Mouse (Mus musculus) heart, postnatal 0 days (tissue): ENCODE results near the gene Capn9. TPM values are rescaled to one million over a fixed set of nuclear protein-coding genes. Genes with fewer than 3 reads are reported as not detected.
A peak's percentile ranks its signal among the peaks of the same experiment; 100 is the strongest.

Experiments
- ATAC-seq: fragments of 200-750 bp; cut with Nextera tagmentation; 2 replicates; pipeline ENCODE4 v1.8.0; 2017; ENCODE audit warnings: low read depth, moderate number of reproducible peaks, moderate library complexity; ENCODE audit not compliant: insufficient read depth
- DNase-seq: peaks from one replicate; pipeline ENCODE4 v3.0.0-alpha.2; 2016; ENCODE audit warnings: low spot score
- H3K27ac ChIP-seq: fragments of 300-500 bp; sonication (generic); 2 replicates; pipeline ENCODE4 v1.5.1; 2014; ENCODE audit warnings: low read depth, mild to moderate bottlenecking
- H3K27me3 ChIP-seq: fragments of 300-500 bp; sonication (generic); 2 replicates; pipeline ENCODE4 v1.6.1; 2014; ENCODE audit warnings: low read length, mixed read lengths; ENCODE audit not compliant: control insufficient read depth, insufficient read depth
- H3K36me3 ChIP-seq: fragments of 300-500 bp; sonication (generic); replicated peaks from 2 replicates; pipeline ENCODE4 v1.6.1; 2014; ENCODE audit warnings: low read length, mixed read lengths; ENCODE audit not compliant: control insufficient read depth, insufficient read depth
- H3K4me1 ChIP-seq: fragments of 300-500 bp; sonication (generic); 2 replicates; pipeline ENCODE4 v1.6.1; 2014; ENCODE audit warnings: antibody characterized with exemption; ENCODE audit not compliant: control insufficient read depth, insufficient read depth
- H3K4me2 ChIP-seq: fragments of 300-500 bp; sonication (generic); 2 replicates; pipeline ENCODE4 v1.6.1; 2014; ENCODE audit warnings: low read depth, mild to moderate bottlenecking, low read length, moderate library complexity
- H3K4me3 ChIP-seq: fragments of 300-500 bp; sonication (generic); 2 replicates; pipeline ENCODE4 v1.5.1; 2014; ENCODE audit warnings: low read depth, low read length
- H3K9ac ChIP-seq: fragments of 300-500 bp; sonication (generic); replicated peaks from 2 replicates; pipeline ENCODE4 v1.6.1; 2014; ENCODE audit warnings: low read depth, low read length, mixed read lengths
- H3K9me3 ChIP-seq: fragments of 300-500 bp; sonication (generic); replicated peaks from 2 replicates; pipeline ENCODE4 v1.6.1; 2016; ENCODE audit warnings: low read length; ENCODE audit not compliant: control insufficient read depth
- CTCF ChIP-seq: IDR thresholded peaks from 2 replicates; pipeline ENCODE4 v1.5.1; 2016; ENCODE audit warnings: antibody characterized with exemption, control low read depth, low read depth
- EP300 ChIP-seq: IDR thresholded peaks from 2 replicates; pipeline ENCODE4 v1.6.1; 2016; ENCODE audit warnings: antibody characterized with exemption, low read depth
- WGBS: fragments of 180-500 bp; shearing (Covaris S2); extraction: QIAGEN DNeasy Blood & Tissue Kit; methylation state at CpG from one replicate; pipeline ENCODE4 v1.1.7; 2014; 5-methylcytosine and 5-hydroxymethylcytosine counted together
- polyA plus RNA-seq: library from polyadenylated mRNA; unstranded; fragments of >200 nt; fragmentation: Nextera tagmentation; extraction: Ambion mirVana; gene quantifications from 2 replicates; pipeline ENCODE4 v1.2.1, GENCODE M21; 2015
- total RNA-seq: library from RNA; depleted of rRNA; stranded (reverse); fragments of >200 nt; gene quantifications from 2 replicates; pipeline ENCODE4 v1.2.3, GENCODE M21; 2014; ENCODE audit warnings: low replicate concordance

The Capn9 gene
- total and polyA plus RNA-seq, 2 experiments from 2014 or later: 0.26 TPM; not detected in 1

DNA sequence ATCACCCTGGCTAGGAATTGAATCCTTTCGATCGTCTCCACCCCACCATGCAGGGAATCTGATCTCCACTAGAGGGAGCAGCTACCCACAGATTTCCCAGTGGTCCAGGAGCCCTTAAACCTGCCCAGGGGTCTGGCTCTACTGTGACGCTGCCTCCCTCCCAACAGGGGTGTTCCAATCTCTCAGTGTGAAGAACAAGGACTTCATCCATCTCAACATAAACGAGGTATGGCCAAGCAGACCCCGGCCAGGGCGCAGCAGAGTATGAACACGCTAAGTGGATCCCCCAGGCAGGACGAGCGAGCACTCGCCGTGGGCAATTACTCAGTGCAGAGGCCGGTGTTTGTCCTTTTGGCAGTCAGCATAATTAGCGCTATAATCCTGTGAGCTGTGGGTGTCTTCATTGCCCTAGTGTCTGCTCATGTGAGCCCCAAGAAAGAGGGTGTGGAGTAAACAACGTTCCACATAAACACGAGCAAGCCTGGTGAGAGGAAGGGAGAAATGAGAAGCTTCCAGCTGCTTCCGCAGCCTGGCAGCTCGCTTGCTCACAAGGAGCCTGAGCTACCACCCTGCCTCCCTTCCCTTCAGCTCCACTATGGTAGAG, 41.5 kb downstream of the Capn9 start:
- Histone ChIP-seq H3K4me1 (no peaks in the 10 kb centered on the region), H3K9ac (0 out of 2 replicates have a peak overlapping the region, but pooled peaks have one; percentile 27), H3K9me3 (no peaks in the 10 kb centered on the region), H3K27ac (no peak overlapping the region), H3K4me2 (peak overlapping the region; percentile 72), H3K36me3 (no peaks in the 10 kb centered on the region), H3K4me3 (peak overlapping the region; percentile 42), H3K27me3 (peaks cover 9% of the 10 kb centered on the region)
- WGBS: 14% methylated on average over 17 of the region's 17 CpGs
- TF ChIP-seq CTCF (peak; percentile 94), EP300 (no peak)
- peak; percentile 70 for DNase-seq
- ATAC-seq: peak; percentile 75

DNA sequence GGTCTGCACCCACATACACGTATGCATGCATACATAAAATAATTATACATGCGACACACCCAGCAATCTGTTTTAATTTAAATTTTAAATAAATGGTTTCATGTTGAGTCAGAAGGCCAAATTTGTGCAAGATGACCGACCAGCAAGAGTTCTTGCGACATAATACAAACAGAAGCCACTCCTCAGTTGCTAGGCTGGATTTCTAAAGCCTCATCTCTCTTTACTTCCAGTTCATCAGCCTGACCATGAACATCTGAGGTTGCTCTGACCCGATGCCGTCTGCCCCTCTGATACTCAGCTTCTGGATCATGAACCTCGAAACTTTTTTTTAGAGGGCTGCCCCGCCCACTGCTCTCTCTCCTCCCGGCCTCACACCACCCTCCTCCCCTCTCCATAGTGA, 42.3 kb downstream of the Capn9 start:
- DNase-seq (no peak), ATAC-seq (no peak)
- H3K27ac ChIP-seq: no peak overlapping the region
- no peak for TF ChIP-seq CTCF
- no peak overlapping the region for H3K4me3 ChIP-seq
- H3K9me3 ChIP-seq: no peaks in the 10 kb centered on the region
- H3K4me2 ChIP-seq: no peak overlapping the region
- H3K27me3 ChIP-seq: peaks cover 9% of the 10 kb centered on the region
- no peaks in the 10 kb centered on the region for H3K36me3 ChIP-seq
- 61% methylated on average over 9 of the region's 9 CpGs for WGBS
- no peaks in the 10 kb centered on the region for H3K4me1 ChIP-seq
- no peak overlapping the region for H3K9ac ChIP-seq

DNA sequence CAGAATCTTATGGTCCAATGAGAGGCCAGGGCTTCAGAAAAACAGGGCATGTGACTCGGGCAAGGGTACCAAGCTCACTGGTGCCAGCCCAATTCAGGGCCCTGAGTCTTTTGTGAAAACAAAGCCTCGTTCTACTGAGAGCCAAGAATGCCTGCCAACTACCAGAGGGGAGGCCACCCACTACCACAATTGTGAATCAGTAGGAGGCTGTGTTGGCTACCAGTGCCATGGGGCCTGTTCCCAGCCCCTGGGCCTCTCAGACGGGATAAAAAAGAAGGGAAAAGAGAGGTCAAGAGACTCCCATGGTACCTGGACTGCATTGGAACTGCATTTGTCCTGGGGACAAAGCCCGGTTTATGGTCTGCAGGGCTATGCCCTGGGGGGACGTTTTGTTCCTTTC, 45.3 kb downstream of the Capn9 start:
- Histone ChIP-seq H3K4me1 (no peaks in the 10 kb centered on the region), H3K4me2 (no peak overlapping the region), H3K9me3 (no peaks in the 10 kb centered on the region), H3K27me3 (peaks cover 7% of the 10 kb centered on the region), H3K4me3 (no peak overlapping the region), H3K36me3 (no peaks in the 10 kb centered on the region), H3K27ac (no peak overlapping the region), H3K9ac (no peak overlapping the region)
- WGBS: 75% methylated on average over 5 of the region's 5 CpGs
- ATAC-seq: no peak
- DNase-seq: no peak
- TF ChIP-seq EP300 (no peak), CTCF (no peak)

DNA sequence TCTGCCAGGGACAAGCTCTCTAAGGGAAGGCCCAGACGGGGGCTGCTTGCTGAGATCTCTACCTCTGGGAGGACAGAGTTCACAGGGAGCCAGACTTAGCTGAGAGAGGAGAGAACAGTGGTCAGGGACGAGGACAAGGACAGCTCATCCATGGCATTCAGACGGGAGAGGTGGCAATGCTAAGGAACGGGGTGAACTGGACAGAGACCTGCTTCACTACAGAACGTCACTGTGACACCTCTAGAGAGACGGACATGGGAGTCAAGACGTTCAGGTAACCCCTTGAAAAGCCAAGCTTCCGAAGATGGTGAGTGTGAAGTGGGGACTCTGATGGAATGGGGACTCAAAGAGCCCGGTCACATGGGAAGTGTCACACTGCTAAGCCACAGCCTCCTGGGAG, 50.3 kb downstream of the Capn9 start:
- H3K36me3 ChIP-seq: no peaks in the 10 kb centered on the region
- 90% methylated on average over 9 of the region's 9 CpGs for WGBS
- DNase-seq: no peak
- H3K27me3 ChIP-seq: no peaks in the 10 kb centered on the region
- no peak for ATAC-seq
- H3K9ac ChIP-seq: no peak overlapping the region
- H3K9me3 ChIP-seq: no peaks in the 10 kb centered on the region
- no peak overlapping the region for H3K4me2 ChIP-seq
- H3K4me3 ChIP-seq: no peak overlapping the region
- TF ChIP-seq CTCF (no peak), EP300 (no peak)
- H3K4me1 ChIP-seq: 0 out of 2 replicates have a peak, but pooled peaks cover 10% of the 10 kb centered on the region
- H3K27ac ChIP-seq: no peak overlapping the region

DNA sequence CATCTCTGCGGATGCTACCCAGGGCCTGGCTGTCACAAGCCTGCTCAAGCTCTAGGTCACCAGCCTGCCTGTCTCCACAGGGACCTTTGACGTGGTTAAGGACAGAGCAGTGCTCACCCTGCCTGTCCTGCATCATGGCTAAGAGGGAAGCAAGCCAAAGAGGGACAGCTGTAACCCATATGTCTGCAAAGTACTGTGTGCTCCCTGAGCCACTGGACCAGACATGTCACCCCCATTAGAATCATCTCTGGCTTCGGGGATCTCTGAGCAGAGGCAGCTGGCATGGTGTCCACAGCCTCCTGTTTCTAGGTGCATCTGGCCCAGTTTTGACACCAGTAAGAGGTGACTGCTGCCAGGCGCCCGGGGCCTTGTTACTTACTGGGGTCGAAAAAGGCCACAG, 54.6 kb downstream of the Capn9 start:
- Histone ChIP-seq H3K9ac (no peak overlapping the region), H3K27ac (0 out of 2 replicates have a peak overlapping the region, but pooled peaks have one; percentile 6), H3K4me3 (no peak overlapping the region), H3K9me3 (no peaks in the 10 kb centered on the region), H3K36me3 (peaks cover 7% of the 10 kb centered on the region), H3K4me2 (no peak overlapping the region), H3K4me1 (peaks cover 36% of the 10 kb centered on the region), H3K27me3 (no peaks in the 10 kb centered on the region)
- TF ChIP-seq CTCF (no peak), EP300 (no peak)
- no peak for ATAC-seq
- no peak for DNase-seq
- 64% methylated on average over 6 of the region's 6 CpGs for WGBS

DNA sequence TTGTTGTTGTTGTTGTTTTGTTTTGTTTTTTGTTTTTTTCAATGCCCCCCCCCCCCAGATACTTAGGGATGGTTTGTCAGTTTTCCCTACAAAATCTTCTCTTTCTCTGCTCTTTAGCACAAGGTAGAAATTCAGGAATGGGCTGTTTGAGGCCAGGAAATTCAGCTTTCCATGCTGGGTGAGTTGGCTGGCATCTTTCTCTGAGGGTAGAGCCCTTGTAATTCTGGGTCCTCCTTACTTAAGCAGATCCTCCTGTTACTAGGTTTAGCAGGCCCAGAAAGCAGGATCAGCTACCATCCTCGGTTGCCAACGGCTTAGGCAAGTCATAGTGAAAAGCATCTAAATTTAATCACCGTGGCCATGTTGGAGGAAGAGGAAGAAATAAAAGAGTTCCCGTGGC, 55.0 kb downstream of the Capn9 start:
- no peaks in the 10 kb centered on the region for H3K27me3 ChIP-seq
- H3K4me1 ChIP-seq: peaks cover 36% of the 10 kb centered on the region
- H3K9ac ChIP-seq: no peak overlapping the region
- peaks cover 11% of the 10 kb centered on the region for H3K36me3 ChIP-seq
- ATAC-seq (no peak), DNase-seq (no peak)
- no peak overlapping the region for H3K4me3 ChIP-seq
- no peak overlapping the region for H3K4me2 ChIP-seq
- H3K9me3 ChIP-seq: no peaks in the 10 kb centered on the region
- TF ChIP-seq CTCF (no peak), EP300 (no peak)
- 71% methylated on average over 4 of the region's 4 CpGs for WGBS
- no peak overlapping the region for H3K27ac ChIP-seq
